Mouse (Mus musculus) Patski (cell line): ENCODE results near the gene Asb5. TPM values are rescaled to one million over a fixed set of nuclear protein-coding genes. Genes with fewer than 3 reads are reported as not detected.
A peak's percentile ranks its signal among the peaks of the same experiment; 100 is the strongest.

Experiments
- ATAC-seq: fragments of 100-300 bp; one replicate; pipeline ENCODE4 v1.8.0; 2021
- CTCF ChIA-PET: fragments of 350-600 bp; sonication (Branson Sonifier 250); formaldehyde crosslinking; loops from one replicate; lab custom pipeline; 2022; ENCODE audit warnings: inconsistent platforms; lab: Charles Lee
- POLR2A ChIA-PET: fragments of 350-600 bp; sonication (Branson Sonifier 250); formaldehyde crosslinking; loops from one replicate; lab custom pipeline; 2022; ENCODE audit warnings: antibody characterized with exemption, inconsistent platforms; lab: Charles Lee
- DNase-seq: peaks from one replicate; pipeline ENCODE4 v3.0.0-alpha.2; 2011; ENCODE audit warnings: low read depth, low spot score
- H3K27me3 ChIP-seq: fragments of 371-371 bp; one replicate; pipeline ENCODE4 v1.5.1; 2021
- CTCF ChIP-seq: fragments of 100-300 bp; IDR thresholded peaks from one replicate; pipeline ENCODE4 v1.5.1; 2021
- in situ Hi-C: fragments of 300-500 bp; cut with MboI; formaldehyde crosslinking; loops from 3 replicates; pipeline ENCODE4 v1.11.1; 2018; ENCODE audit warnings: low pct_unique_long_range_greater_than_20kb, mixed read lengths
- polyA plus RNA-seq: library from polyadenylated mRNA; unstranded; gene quantifications from one replicate; pipeline ENCODE4 v1.2.3, GENCODE M21; 2021

Asb5 gene
- polyA plus RNA-seq, 1 experiment from 2014 or later = 29.5 TPM

GRCm38 (mm10) chr8:54526700-54527099 lies 2.7 kb upstream of the Asb5 start:
- ChIA-PET POLR2A (interaction anchor here (2.5 to 4.2 kb wide), 2 partner anchors 36 to 84 kb away, joined by 13 to 17 read pairs; no protein-coding TSS in a partner anchor), CTCF (interaction anchor here (0.7 to 0.9 kb wide), 2 partner anchors 13 to 133 kb away, joined by 3 read pairs; no protein-coding TSS in a partner anchor)
- ATAC-seq (no peak), DNase-seq (no peak)
- TF ChIP-seq CTCF = no peak
- H3K27me3 ChIP-seq = no peaks in the 10 kb centered on the region
- in situ Hi-C loops = no loop called here

GRCm38 (mm10) chr8:54528571-54528970 lies 809 bp upstream of the Asb5 start:
- no peaks in the 10 kb centered on the region for H3K27me3 ChIP-seq
- ChIA-PET CTCF (interaction anchor here (0.7 to 1.2 kb wide), 2 partner anchors 13 to 24 kb away, joined by 3 read pairs; no protein-coding TSS in a partner anchor), POLR2A (interaction anchor here (0.7 to 4.2 kb wide), 6 partner anchors 19 to 82 kb away, joined by 3 to 17 read pairs (median 5); no protein-coding TSS in a partner anchor)
- ATAC-seq (no peak), DNase-seq (no peak)
- TF ChIP-seq CTCF = no peak
- in situ Hi-C loops = no loop called here

DNA sequence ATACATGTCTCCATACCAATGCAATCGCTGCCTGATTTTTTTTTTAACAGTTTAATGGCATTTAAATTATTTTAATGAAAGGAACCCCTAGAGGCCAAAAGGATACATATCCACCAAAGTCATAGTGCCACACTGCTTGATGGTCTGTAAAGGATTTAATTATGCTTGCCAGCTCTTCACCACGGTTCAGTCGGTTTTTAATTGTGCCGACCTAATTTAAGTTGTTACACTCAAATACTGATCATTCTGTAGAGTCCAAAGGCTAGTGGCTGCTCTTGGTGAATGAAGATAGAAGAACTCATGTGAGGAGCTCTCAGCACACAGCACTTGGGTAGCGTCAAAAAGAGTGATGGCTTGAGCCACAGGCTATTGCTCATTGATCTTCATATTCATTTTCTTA lies 5.8 kb downstream of the Asb5 start:
- in situ Hi-C loops = no loop called here
- DNase-seq = no peak
- CTCF ChIA-PET = interaction anchor here (1.3 kb wide), 2 partner anchors 32 to 125 kb away, joined by 3 to 4 read pairs; no protein-coding TSS in a partner anchor
- TF ChIP-seq CTCF = no peak
- no peak for ATAC-seq
- no peaks in the 10 kb centered on the region for H3K27me3 ChIP-seq
- POLR2A ChIA-PET = interaction anchor here (0.9 to 1.4 kb wide), 2 partner anchors 15 to 27 kb away, joined by 3 read pairs; no protein-coding TSS in a partner anchor

DNA sequence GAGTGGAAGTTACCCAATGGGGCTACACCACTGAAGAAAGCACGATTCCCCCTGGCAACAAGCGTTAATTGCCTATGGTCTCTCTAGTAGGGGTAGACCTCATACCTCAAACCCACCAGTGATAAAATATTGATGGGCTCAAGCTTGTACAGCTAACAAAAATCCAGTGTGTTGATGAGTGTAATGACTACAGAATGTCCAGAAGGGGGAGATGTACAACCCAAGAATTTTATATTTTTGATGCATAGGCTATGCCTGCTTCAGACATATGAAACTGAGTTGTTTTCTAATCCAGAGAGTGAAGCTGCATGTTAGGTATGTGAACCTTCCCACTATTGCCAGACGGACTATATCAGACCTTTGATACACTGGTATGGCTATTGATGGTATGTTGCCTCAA lies 7.9 kb downstream of the Asb5 start:
- CTCF ChIA-PET = interaction anchor here (0.6 to 1.7 kb wide), 2 partner anchors 73 to 169 kb away, joined by 3 to 4 read pairs; no protein-coding TSS in a partner anchor
- no peaks in the 10 kb centered on the region for H3K27me3 ChIP-seq
- POLR2A ChIA-PET = no interaction called here
- DNase-seq (no peak), ATAC-seq (no peak)
- TF ChIP-seq CTCF = peak; percentile 43
- in situ Hi-C loops = no loop called here

DNA sequence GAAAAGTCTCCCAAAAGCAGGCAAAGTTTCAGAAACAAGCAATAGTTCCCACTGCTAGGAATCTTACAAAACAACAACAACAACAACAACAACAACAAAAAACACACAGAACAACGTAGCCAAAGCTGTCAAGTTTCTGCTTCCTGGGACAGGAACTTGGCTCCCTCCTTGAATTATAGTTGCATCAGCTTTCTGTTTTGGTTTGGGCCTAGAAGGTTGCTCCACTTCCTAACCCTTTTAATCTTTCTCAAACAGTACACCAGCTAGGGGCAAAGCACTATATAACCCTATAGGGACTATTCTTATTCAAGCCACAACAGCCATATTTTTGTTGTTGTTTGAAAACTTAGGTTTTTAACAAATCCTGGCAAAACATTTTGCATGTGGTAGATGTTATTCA lies 12.0 kb downstream of the Asb5 start:
- no peak for DNase-seq
- ChIA-PET POLR2A (no interaction called here), CTCF (interaction anchor here (0.9 to 2.3 kb wide), 4 partner anchors 13 to 68 kb away, joined by 3 to 6 read pairs (median 4); no protein-coding TSS in a partner anchor)
- no peak for TF ChIP-seq CTCF
- no peak for ATAC-seq
- in situ Hi-C loops = no loop called here
- no peaks in the 10 kb centered on the region for H3K27me3 ChIP-seq

- peak; percentile 26 for TF ChIP-seq CTCF
- CTCF ChIA-PET = interaction anchor here (1.2 to 5.0 kb wide), 2 partner anchors 13 to 56 kb away, joined by 3 to 28 read pairs; no protein-coding TSS in a partner anchor
- H3K27me3 ChIP-seq = no peaks in the 10 kb centered on the region
- in situ Hi-C loops = no loop called here
- peak; percentile 96 for DNase-seq
- POLR2A ChIA-PET = interaction anchor here (0.6 to 1.8 kb wide), 5 partner anchors 12 to 109 kb away, joined by 3 to 9 read pairs (median 5); partner anchors contain the start of gene Asb5
- peak; percentile 99 for ATAC-seq
Observed at GRCm38 (mm10) chr8:54548383-54548782, 19.0 kb downstream of the Asb5 start.

DNA sequence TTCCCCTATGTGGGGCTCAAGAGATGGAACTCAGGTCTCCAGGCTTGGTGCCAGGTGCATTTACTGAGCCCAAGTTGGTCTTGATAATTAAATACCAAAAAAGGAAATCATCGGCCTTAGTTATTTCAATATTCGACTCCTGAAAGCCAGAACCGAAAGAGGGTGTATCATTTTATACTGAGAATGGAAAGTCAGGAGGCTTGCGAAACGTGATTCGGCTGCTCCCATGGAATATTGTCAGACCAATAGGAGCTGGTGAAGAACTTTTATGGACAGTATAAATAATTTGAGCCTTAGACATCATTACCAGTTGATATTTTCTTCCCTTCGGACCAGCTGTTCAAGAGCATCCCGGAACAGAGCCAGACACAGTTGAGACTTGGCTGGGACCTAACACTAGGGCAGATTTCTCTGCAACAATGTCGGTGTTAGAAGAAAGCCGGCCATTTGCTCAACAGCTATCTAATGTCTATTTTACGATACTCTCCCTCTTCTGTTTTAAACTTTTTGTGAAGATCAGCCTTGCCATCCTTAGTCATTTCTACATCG lies 20.7 kb downstream of the Asb5 start:
- in situ Hi-C loops = no loop called here

DNA sequence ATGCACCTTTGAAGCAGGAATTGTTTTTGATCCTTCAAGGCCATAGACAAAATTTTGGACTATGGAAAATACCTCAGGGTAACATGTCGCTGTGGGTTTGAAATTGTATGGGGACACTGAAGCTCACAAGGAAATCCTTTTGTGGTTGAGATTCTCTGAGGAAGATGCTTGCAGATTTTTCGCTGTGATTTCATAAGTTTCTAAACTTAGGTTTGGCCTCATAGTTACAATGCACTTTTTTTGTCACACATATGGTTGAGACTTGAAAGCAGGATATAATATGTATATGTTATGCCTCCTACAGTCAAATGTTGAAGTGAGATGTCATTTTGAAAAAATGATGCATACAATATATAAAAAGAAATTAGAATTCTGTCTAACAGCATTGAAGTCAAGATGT lies 25.5 kb downstream of the Asb5 start:
- CTCF ChIA-PET = interaction anchor here (0.7 to 1.7 kb wide), 4 partner anchors 9 to 57 kb away, joined by 3 to 6 read pairs (median 5); no protein-coding TSS in a partner anchor
- no peak for DNase-seq
- no peak for ATAC-seq
- POLR2A ChIA-PET = interaction anchor here (0.6 kb wide), 1 partner anchor 21 kb away, joined by 4 read pairs; no protein-coding TSS in a partner anchor
- in situ Hi-C loops = no loop called here
- TF ChIP-seq CTCF = no peak
- H3K27me3 ChIP-seq = no peaks in the 10 kb centered on the region

More for the DNA sequence above, 20.7 kb downstream of the Asb5 start:
- no peak for TF ChIP-seq CTCF
- DNase-seq = no peak
- H3K27me3 ChIP-seq = no peaks in the 10 kb centered on the region
- POLR2A ChIA-PET = interaction anchor here (0.9 kb wide), 1 partner anchor 15 kb away, joined by 3 read pairs; no protein-coding TSS in a partner anchor
- no peak for ATAC-seq
- CTCF ChIA-PET = interaction anchor here (5.0 kb wide), 1 partner anchor 11 kb away, joined by 28 read pairs; no protein-coding TSS in a partner anchor

DNA sequence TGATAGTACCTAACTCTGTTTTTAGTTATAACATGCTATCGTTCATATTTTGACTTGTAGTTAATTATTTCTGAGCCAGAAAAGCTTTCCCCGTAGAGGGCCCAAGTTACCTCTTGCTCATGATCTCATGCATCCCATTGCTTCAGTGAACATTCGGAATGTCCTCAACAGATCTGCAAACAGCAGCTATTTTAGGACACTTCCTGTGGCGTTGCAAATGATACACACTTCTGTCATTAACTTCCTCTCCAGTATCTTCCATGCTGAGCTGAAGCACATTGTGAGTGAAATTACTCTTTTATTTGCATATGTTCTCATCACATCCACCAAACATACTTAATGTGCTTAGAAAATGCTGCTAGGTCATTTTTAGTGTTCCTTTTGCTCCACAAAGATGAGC lies 32.8 kb downstream of the Asb5 start:
- TF ChIP-seq CTCF = no peak
- ChIA-PET CTCF (interaction anchor here (1.0 to 4.4 kb wide), 9 partner anchors 8 to 99 kb away, joined by 3 to 28 read pairs (median 6); no protein-coding TSS in a partner anchor), POLR2A (interaction anchor here (0.7 to 3.6 kb wide), 5 partner anchors 12 to 39 kb away, joined by 3 to 17 read pairs (median 3); no protein-coding TSS in a partner anchor)
- in situ Hi-C loops = no loop called here
- DNase-seq (no peak), ATAC-seq (peak; percentile 90)
- no peaks in the 10 kb centered on the region for H3K27me3 ChIP-seq

GRCm38 (mm10) chr8:54565181-54565580 lies 35.8 kb downstream of the Asb5 start:
- H3K27me3 ChIP-seq = no peaks in the 10 kb centered on the region
- TF ChIP-seq CTCF = no peak
- in situ Hi-C loops = no loop called here
- ATAC-seq = no peak
- CTCF ChIA-PET = interaction anchor here (1.3 to 2.2 kb wide), 2 partner anchors 10 to 44 kb away, joined by 3 to 6 read pairs; no protein-coding TSS in a partner anchor
- POLR2A ChIA-PET = interaction anchor here (1.0 kb wide), 1 partner anchor 9 kb away, joined by 3 read pairs; no protein-coding TSS in a partner anchor
- no peak for DNase-seq
